Mouse (Mus musculus): ENCODE results near the gene Ttc7b.

Gene Ttc7b

DNA sequence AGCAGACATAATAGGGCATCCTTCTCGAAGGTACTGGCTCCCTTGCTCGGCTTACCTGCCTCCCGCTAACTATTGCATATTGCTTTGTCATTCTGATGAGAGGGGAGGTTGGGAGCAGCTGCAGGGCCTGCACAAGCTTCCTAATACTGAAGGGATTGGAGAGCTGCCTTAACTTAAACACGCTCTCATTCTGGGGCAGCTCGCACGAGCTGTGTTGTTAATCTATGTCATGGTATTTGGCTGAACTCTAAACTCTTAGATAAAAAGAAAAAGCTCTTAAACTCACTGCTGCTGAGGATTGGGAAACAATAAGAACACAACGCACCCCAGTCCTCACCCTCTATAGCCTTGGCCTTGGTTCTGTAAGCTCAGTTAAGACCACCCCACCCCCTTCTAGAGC lies 113.3 kb downstream of the Ttc7b start:
- no peak for DNase-seq

GRCm38 (mm10) chr12:100406094-100406493 lies 114.5 kb downstream of the Ttc7b start:
- no peak for DNase-seq

DNA sequence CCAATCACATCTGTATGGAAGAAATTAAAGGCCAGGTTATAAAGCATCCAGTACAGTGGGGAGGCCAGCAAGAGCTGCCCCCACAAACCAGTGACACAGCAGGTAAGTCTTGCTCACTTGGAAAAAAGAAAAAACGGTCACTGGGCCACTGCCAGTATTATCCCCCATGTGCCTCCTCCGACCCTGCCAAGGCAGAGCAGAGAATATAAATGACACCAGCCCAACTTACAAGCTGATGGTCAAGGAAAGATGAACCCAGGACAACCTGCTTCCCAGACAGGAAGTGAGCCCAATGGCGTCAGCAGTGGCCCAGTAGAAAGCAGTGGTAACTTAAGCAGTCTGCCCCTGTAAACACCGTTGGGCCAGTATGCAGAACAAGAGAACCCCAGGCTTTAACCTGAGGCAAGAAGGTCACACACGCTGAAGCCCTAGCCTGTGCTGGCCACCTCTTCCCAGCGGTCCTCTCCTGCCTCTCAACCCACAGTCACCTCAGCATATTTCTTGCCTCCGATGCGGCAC lies 115.1 kb downstream of the Ttc7b start:
- no peak for DNase-seq

DNA sequence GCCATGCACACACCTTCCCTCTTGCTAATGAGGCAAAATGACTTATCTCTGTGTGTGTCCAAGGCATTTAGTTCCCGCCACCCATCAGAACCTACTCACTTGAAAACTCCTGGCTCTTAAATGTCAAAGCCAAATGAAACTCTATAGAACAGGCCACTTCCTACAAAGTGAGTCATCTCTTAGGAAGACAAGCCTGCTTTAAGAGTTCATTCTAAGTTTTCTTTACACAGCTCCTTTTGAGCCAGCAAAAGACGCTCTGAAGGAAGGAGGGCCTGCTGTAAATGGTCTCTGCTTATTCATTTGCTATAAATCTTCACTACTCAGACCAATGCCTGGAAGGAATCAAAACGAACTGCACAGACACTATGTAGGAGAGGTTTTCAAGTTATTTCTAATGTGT lies 116.2 kb downstream of the Ttc7b start:
- no peak for DNase-seq

DNA sequence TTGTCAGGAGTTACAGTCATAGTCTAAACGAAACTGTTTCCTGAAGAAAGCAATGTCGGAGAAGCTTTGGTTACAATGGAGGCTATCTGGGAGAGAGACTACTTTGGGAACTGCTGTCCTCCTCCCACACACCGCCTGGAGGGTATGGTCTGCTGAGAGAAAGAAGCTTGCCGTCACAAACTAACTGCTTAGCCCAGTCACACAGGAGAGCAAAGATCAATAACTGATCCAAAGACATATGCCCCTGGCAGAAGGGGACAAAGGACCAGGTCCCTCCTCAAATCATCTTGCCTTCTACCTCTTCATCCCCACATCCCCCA lies 117.7 kb downstream of the Ttc7b start:
- DNase-seq, result peak; percentile 33

DNA sequence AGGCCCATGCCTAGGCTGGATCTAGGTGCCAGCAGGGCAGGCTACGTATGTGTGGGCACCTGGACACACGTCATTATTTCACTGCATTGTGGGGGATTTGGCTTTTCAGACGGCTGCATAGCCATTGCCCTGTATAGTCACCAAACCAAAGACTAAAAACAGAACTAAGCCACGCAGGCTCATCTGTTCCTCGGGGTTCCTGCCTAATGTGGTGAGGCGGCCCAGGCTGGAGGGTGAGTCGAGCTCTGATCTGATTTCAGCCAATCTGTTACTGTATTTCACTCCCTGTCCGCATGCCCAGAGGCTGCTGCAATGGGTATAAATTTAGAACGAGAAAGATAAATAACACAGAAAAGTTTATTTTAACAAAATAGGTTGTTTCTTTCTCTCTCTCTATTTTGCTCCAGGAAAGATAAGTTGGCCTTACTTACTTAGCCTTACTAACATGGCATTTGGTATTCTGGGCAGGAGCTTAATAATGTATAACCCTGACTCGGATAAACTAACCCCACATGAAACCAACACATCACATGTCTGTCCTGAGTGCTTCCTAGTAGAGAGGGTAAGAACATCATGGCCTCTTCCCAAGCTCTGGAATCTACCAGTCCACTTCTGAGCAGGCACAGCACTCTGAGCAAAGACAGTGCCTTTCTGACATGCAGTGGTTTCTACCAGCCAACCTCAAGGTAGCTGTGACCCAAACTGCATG lies 118.2 kb downstream of the Ttc7b start:
- peak; percentile 82 for DNase-seq

DNA sequence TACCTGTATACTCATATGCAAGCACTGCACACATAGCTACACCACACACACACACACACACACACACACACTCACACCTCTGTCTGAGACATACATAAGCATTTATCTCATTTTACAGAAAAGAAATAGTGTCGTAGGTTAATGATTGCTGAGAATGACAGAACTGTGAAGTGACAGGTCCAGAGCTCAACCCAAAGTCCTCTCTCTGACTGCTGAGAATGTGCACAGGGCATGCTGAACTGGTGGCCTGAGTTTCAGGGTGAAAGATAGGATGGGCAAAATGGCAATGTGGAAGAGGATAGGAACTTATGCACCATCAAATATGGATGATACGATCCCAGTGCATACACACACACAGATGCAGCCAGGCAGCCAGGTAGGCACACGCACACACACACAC lies 120.5 kb downstream of the Ttc7b start:
- peak; percentile 61 for DNase-seq

GRCm38 (mm10) chr12:100399126-100399727 lies 121.4 kb downstream of the Ttc7b start:
- peak; percentile 71 for DNase-seq

DNA sequence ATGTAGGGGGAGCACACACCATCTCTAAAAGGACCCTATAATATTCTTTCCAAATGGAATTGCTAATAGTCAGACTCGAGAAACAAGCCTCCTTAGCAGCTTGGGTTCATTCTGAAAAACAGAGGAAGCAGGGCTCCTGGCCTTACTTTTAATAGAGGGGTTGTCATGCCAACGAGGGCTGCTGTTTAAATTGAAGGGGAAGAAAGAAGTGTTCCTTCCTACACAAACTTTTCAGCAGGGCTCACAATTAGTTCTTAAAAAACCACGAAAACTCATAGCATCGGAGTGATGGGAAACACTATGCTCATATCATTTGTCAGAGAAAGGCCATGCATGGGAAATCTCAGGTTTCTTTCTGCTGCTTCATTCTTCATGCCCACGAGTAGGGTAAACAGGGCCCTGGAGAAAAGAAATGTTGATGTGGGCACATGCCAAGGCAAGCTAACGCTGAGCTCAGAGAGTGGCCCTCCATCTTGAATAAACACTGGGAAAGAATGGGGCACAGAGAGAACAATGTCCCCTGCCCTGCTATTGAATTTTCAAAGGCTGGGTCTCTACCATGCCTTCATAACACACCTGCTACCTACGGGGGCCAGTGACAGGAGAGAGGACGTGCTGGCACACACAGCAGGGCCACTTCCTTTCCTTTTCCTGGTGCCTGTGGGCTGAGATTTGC lies 122.2 kb downstream of the Ttc7b start:
- peak; percentile 68 for DNase-seq

DNA sequence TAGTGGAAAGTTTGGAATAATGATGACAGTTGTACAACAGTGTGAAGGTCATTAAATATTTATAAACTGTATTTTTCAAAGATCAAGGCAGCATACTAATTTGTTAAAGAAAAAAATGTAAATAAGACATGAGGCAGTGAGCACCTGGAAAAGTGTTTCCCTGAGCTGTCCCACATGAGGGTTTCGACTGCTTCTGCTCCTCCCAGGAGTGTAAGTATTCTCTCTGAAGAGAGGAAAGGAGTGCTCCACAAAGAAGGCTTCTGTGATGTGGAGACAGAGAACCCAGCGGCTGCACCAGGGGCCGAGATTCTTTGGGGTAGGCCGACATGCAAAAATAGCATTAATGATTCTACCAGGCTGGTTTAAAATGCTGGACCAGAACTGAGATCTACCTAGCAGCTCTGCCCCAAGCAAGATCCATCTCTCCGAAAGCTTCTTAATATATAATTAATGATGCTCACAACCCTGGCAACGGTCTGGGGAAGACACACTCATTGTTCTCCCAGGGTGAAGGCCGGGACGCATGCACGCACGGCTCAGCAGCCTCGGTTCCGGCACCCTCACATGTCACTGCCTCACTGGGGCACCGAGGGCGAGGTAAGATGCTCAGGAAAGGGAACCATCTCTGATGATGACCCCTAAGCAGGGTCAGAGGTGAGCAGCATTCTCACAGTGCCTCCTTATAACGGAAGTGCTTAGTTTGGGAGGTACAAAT lies 123.0 kb downstream of the Ttc7b start:
- peak; percentile 74 for DNase-seq

GRCm38 (mm10) chr12:100396806-100397205 lies 123.8 kb downstream of the Ttc7b start:
- DNase-seq, result no peak

DNA sequence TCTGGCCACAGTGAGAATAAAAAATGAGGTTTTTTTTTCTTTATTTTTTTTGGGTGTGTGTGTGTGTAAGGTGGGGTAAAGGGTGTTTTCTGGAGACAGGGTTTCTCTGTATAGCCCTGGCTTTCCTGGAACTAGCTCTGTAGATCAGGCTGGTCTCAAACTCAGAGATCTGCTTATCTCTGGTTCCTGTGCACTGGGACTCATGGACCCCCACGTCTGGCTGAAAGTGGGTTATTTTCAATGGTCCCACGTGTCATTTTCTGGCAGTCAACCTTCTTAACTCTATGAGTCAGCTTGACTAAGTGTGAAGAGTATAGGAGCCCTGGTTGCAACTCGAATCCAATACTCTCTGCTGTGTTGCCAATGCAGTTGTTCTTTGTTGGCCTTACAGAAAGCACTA lies 127.1 kb downstream of the Ttc7b start:
- no peak for DNase-seq

DNA sequence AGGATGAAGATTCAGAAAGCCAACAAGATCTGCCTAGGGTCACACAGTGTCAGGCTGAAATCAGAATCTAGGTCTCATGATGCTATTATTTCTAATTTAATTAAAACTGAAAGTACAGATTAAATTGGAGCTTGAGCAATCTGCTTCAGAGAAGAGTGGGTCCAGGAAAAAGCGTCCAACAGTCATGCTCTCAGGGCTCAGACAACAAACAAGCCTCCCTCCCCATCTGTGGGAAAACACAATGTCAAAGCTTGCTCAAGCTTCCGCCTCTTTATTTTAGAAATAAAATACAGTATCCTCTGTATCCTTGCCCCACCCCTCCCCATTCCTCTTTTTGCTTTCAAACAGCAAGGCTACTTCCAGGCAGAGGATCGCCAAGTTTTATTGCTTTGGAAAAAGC lies 127.5 kb downstream of the Ttc7b start:
- DNase-seq, result peak; percentile 91

- DNase-seq, result peak; percentile 89
Measured at GRCm38 (mm10) chr12:100392466-100392865, 128.2 kb downstream of the Ttc7b start.

DNA sequence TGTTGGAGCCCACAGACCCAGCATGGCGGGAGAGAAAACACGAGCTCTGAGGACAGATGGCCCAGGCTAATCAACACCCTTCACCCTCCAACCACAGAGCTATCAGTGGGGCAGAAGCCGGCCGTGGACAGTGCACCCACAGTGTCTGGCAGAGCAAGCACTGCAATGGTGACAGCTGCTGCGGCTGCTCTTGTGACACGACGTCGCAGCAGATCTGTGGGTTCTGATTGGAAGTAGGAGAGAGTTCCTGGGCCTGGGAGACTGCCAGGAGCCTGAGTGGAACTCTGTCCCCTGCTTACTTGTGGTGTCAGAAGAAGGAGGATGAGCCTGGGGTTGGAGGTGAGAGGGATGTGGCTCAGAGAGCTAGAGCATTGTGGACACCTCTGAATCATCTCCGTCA lies 128.7 kb downstream of the Ttc7b start:
- DNase-seq, result peak; percentile 79

- peak; percentile 80 for DNase-seq
Measured at GRCm38 (mm10) chr12:100389878-100390710, 130.5 kb downstream of the Ttc7b start.

- peak; percentile 50 for DNase-seq
Measured at GRCm38 (mm10) chr12:100386259-100386658, 134.4 kb downstream of the Ttc7b start.

- DNase-seq, result no peak
Measured at GRCm38 (mm10) chr12:100382526-100382925, 138.1 kb downstream of the Ttc7b start.

GRCm38 (mm10) chr12:100381941-100382340 lies 138.7 kb downstream of the Ttc7b start:
- no peak for DNase-seq

- no peak for DNase-seq
Measured at GRCm38 (mm10) chr12:100380697-100381291, 139.8 kb downstream of the Ttc7b start.

- DNase-seq, result no peak
Measured at GRCm38 (mm10) chr12:100379833-100380232, 140.8 kb downstream of the Ttc7b start.

GRCm38 (mm10) chr12:100378266-100378665 lies 142.4 kb downstream of the Ttc7b start:
- DNase-seq, result peak; percentile 4
